Mouse (Mus musculus) urinary bladder, adult 18-20 months (tissue): ENCODE measurements at regions not wholly inside any gene's neighbourhood (a gene's known extent, or its start where the extent isn't known, plus 50 kb on each side); places are given as distances from the start of the nearest gene placed in this dataset.

Experiments used
- DNase-seq, 2 experiments: peaks; one replicate each; pipeline ENCODE4 v3.0.0; 2022; ENCODE audit warnings: low spot score in 2 of 2, mixed read lengths in 2 of 2

- DNase-seq = no peak
Observed at GRCm38 (mm10) chr15:36427334-36427733, 580.2 kb downstream of the Zfp706 start.

GRCm38 (mm10) chr15:36425902-36426301 is 581.7 kb downstream of the Zfp706 start:
- DNase-seq = no peak

GRCm38 (mm10) chr15:36424047-36424446 is 583.5 kb downstream of the Zfp706 start:
- no peak for DNase-seq

GRCm38 (mm10) chr15:36422781-36423180 is 584.8 kb downstream of the Zfp706 start:
- DNase-seq = no peak

- DNase-seq = no peak
Observed at GRCm38 (mm10) chr15:36419943-36420480, 587.6 kb downstream of the Zfp706 start.

GRCm38 (mm10) chr15:36417426-36417825 is 590.1 kb downstream of the Zfp706 start:
- no peak for DNase-seq

- DNase-seq = no peak
Observed at GRCm38 (mm10) chr15:36415552-36416249, 591.9 kb downstream of the Zfp706 start.

GRCm38 (mm10) chr15:36412016-36412415 is 595.6 kb downstream of the Zfp706 start:
- DNase-seq = no peak

- no peak for DNase-seq
Observed at GRCm38 (mm10) chr15:36405446-36405845, 602.1 kb downstream of the Zfp706 start.

GRCm38 (mm10) chr15:36403336-36404119 is 604.0 kb downstream of the Zfp706 start:
- no peak for DNase-seq

- no peak for DNase-seq
Observed at GRCm38 (mm10) chr15:36402051-36402450, 605.5 kb downstream of the Zfp706 start.

GRCm38 (mm10) chr15:36400311-36400840 is 607.2 kb downstream of the Zfp706 start:
- no peak for DNase-seq

GRCm38 (mm10) chr15:36399355-36400012 is 608.1 kb downstream of the Zfp706 start:
- DNase-seq = no peak

- no peak for DNase-seq
Observed at GRCm38 (mm10) chr15:36398099-36398982, 609.2 kb downstream of the Zfp706 start.

GRCm38 (mm10) chr15:36396791-36397190 is 610.8 kb downstream of the Zfp706 start:
- no peak for DNase-seq

- no peak for DNase-seq
Observed at GRCm38 (mm10) chr15:36396245-36396644, 611.3 kb downstream of the Zfp706 start.

- no peak for DNase-seq
Observed at GRCm38 (mm10) chr15:36395672-36396050, 611.9 kb downstream of the Zfp706 start.

- no peak for DNase-seq
Observed at GRCm38 (mm10) chr15:36394914-36395671, 612.5 kb downstream of the Zfp706 start.

GRCm38 (mm10) chr15:36389775-36390174 is 617.8 kb downstream of the Zfp706 start:
- DNase-seq = no peak

GRCm38 (mm10) chr15:36381228-36381671 is 626.3 kb downstream of the Zfp706 start:
- DNase-seq = no peak
